Mouse (Mus musculus) neural tube, embryonic 12.5 days (tissue): ENCODE measurements around the gene Xrcc6. TPM values are rescaled to one million over a fixed set of nuclear protein-coding genes. Genes with fewer than 3 reads are reported as not detected.

Source experiments
- ATAC-seq: fragments of 200-750 bp; cut with Nextera tagmentation; 2 replicates; pipeline ENCODE4 v1.8.0; 2017; ENCODE audit warnings: low read depth, mild to moderate bottlenecking, moderate TSS enrichment, moderate library complexity; ENCODE audit not compliant: low FRiP score
- H3K27ac ChIP-seq: fragments of 300-500 bp; sonication (generic); 2 replicates; pipeline ENCODE4 v1.5.1; 2016
- H3K27me3 ChIP-seq: fragments of 300-500 bp; sonication (generic); replicated peaks from 2 replicates; pipeline ENCODE4 v1.6.1; 2016; ENCODE audit warnings: mild to moderate bottlenecking
- H3K36me3 ChIP-seq: fragments of 300-500 bp; sonication (generic); 2 replicates; pipeline ENCODE4 v1.6.1; 2016; ENCODE audit warnings: mild to moderate bottlenecking
- H3K4me1 ChIP-seq: fragments of 300-500 bp; sonication (generic); 2 replicates; pipeline ENCODE4 v1.6.1; 2016
- H3K4me2 ChIP-seq: fragments of 300-500 bp; sonication (generic); replicated peaks from 2 replicates; pipeline ENCODE4 v1.6.1; 2016; ENCODE audit warnings: mild to moderate bottlenecking
- H3K4me3 ChIP-seq: fragments of 300-500 bp; sonication (generic); 2 replicates; pipeline ENCODE4 v1.5.1; 2016
- H3K9ac ChIP-seq: fragments of 300-500 bp; sonication (generic); 2 replicates; pipeline ENCODE4 v1.6.1; 2016; ENCODE audit warnings: mild to moderate bottlenecking
- H3K9me3 ChIP-seq: fragments of 300-500 bp; sonication (generic); 2 replicates; pipeline ENCODE4 v1.6.1; 2016; ENCODE audit warnings: mild to moderate bottlenecking
- WGBS: fragments of 180-500 bp; shearing (Covaris S2); methylation state at CpG from one replicate; pipeline ENCODE4 v1.1.7; 2016; 5-methylcytosine and 5-hydroxymethylcytosine counted together
- polyA plus RNA-seq: library from polyadenylated mRNA; unstranded; fragments of >200 nt; fragmentation: Nextera tagmentation; extraction: Ambion mirVana; gene quantifications from 2 replicates; pipeline ENCODE4 v1.2.1, GENCODE M21; 2016

The Xrcc6 gene
- polyA plus RNA-seq, 1 experiment from 2014 or later: 52.6 TPM

- Histone ChIP-seq H3K4me3 (0 out of 2 replicates have a peak within 1 kb of the TSS, but pooled peaks have one; percentile 7), H3K36me3 (no peaks in the 10 kb centered on the region), H3K9me3 (no peaks in the 10 kb centered on the region), H3K4me1 (no peaks in the 10 kb centered on the region), H3K27ac (no peak within 1 kb of the TSS), H3K4me2 (peak within 1 kb of the TSS; percentile 49), H3K9ac (no peak within 1 kb of the TSS), H3K27me3 (peaks cover 35% of the 10 kb centered on the region)
- WGBS: 22% methylated on average over 40 of the region's 40 CpGs
- no peak for ATAC-seq
These were observed 82.3 kb downstream of the Xrcc6 start, which contains the start of gene Mei1 for GRCm38 (mm10) chr15:82069898-82070297. TSS of gene Mei1 (plus strand) at chr15:82069996.

GRCm38 (mm10) chr15:82071816-82072469 lies 84.3 kb downstream of the Xrcc6 start:
- Histone ChIP-seq H3K4me1 (no peaks in the 10 kb centered on the region), H3K4me2 (no peak overlapping the region), H3K9me3 (no peaks in the 10 kb centered on the region), H3K27ac (no peak overlapping the region), H3K27me3 (peaks cover 35% of the 10 kb centered on the region), H3K9ac (no peak overlapping the region), H3K4me3 (no peak overlapping the region), H3K36me3 (no peaks in the 10 kb centered on the region)
- WGBS: 92% methylated on average over 26 of the region's 26 CpGs
- no peak for ATAC-seq

DNA sequence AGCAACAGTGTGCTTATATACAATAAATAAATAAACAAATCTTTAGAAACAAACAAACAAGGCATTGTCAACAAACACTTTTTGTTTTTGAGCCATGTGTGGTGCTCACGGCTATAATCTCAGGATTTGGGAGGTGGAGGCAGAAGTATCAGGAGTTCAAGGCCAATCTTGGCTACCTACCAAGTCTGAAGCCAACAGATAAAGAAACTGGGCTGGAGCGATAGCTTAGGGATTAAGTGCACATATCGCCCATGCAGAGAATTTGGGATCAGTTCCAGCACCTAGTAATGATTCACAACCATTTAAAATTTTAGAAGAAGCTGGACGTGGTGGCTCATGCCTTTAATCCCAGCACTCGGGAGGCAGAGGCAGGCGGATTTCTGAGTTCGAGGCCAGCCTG lies 85.9 kb downstream of the Xrcc6 start:
- Histone ChIP-seq H3K27ac (no peak overlapping the region), H3K9me3 (no peaks in the 10 kb centered on the region), H3K36me3 (no peaks in the 10 kb centered on the region), H3K27me3 (peaks cover 32% of the 10 kb centered on the region), H3K9ac (no peak overlapping the region), H3K4me1 (no peaks in the 10 kb centered on the region), H3K4me3 (no peak overlapping the region), H3K4me2 (no peak overlapping the region)
- ATAC-seq: no peak
- WGBS: 91% methylated on average over 7 of the region's 7 CpGs

GRCm38 (mm10) chr15:82079883-82080282 lies 92.2 kb downstream of the Xrcc6 start:
- Histone ChIP-seq H3K4me2 (no peak overlapping the region), H3K27ac (no peak overlapping the region), H3K27me3 (no peaks in the 10 kb centered on the region), H3K4me3 (no peak overlapping the region), H3K4me1 (no peaks in the 10 kb centered on the region), H3K9ac (no peak overlapping the region), H3K9me3 (no peaks in the 10 kb centered on the region), H3K36me3 (no peaks in the 10 kb centered on the region)
- no peak for ATAC-seq
- 65% methylated on average over 10 of the region's 10 CpGs for WGBS

- no peaks in the 10 kb centered on the region for H3K36me3 ChIP-seq
- no peak for ATAC-seq
- H3K4me1 ChIP-seq: no peaks in the 10 kb centered on the region
- H3K27me3 ChIP-seq: no peaks in the 10 kb centered on the region
- WGBS: 31% methylated on average over 7 of the region's 7 CpGs
- no peaks in the 10 kb centered on the region for H3K9me3 ChIP-seq
- H3K9ac ChIP-seq: no peak overlapping the region
- H3K4me3 ChIP-seq: no peak overlapping the region
- H3K27ac ChIP-seq: no peak overlapping the region
- no peak overlapping the region for H3K4me2 ChIP-seq
These were observed 93.5 kb downstream of the Xrcc6 start for GRCm38 (mm10) chr15:82081161-82081560.

GRCm38 (mm10) chr15:82085606-82086005 lies 98.0 kb downstream of the Xrcc6 start:
- Histone ChIP-seq H3K9me3 (no peaks in the 10 kb centered on the region), H3K27me3 (no peaks in the 10 kb centered on the region), H3K9ac (no peak overlapping the region), H3K27ac (no peak overlapping the region), H3K4me2 (no peak overlapping the region), H3K4me3 (no peak overlapping the region), H3K4me1 (no peaks in the 10 kb centered on the region), H3K36me3 (no peaks in the 10 kb centered on the region)
- no peak for ATAC-seq
- 91% methylated on average over 9 of the region's 9 CpGs for WGBS

DNA sequence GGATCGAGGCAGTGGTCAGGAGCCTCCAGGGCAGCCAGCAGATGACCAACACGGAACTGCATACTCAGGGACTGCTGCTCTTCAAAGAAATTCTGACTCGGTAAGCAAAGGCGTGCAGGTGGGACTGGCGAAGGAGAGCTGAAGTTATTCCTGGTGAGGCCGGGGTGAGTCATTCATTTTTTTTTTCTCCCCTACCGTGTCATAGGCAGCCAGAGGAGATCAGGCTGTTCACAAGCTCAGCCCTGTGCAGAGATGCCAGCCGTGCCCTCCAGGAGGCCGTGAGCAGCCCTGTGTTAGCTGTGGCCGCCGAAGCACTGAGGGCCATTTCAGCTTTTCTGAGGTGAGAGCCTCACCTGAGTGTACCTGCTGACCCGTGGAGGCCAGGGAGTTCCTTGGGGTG lies 98.5 kb downstream of the Xrcc6 start:
- H3K4me1 ChIP-seq: no peaks in the 10 kb centered on the region
- WGBS: 81% methylated on average over 12 of the region's 12 CpGs
- H3K4me3 ChIP-seq: no peak overlapping the region
- H3K27me3 ChIP-seq: no peaks in the 10 kb centered on the region
- no peak overlapping the region for H3K9ac ChIP-seq
- no peak for ATAC-seq
- H3K27ac ChIP-seq: no peak overlapping the region
- H3K4me2 ChIP-seq: no peak overlapping the region
- no peaks in the 10 kb centered on the region for H3K36me3 ChIP-seq
- no peaks in the 10 kb centered on the region for H3K9me3 ChIP-seq

GRCm38 (mm10) chr15:82087266-82087665 lies 99.6 kb downstream of the Xrcc6 start:
- H3K9me3 ChIP-seq: no peaks in the 10 kb centered on the region
- 14% methylated on average over 10 of the region's 10 CpGs for WGBS
- H3K9ac ChIP-seq: no peak overlapping the region
- no peaks in the 10 kb centered on the region for H3K27me3 ChIP-seq
- ATAC-seq: no peak
- H3K27ac ChIP-seq: no peak overlapping the region
- H3K36me3 ChIP-seq: no peaks in the 10 kb centered on the region
- no peaks in the 10 kb centered on the region for H3K4me1 ChIP-seq
- no peak overlapping the region for H3K4me3 ChIP-seq
- H3K4me2 ChIP-seq: no peak overlapping the region

Other genes with a start within 250 kb of the Xrcc6 start
- 40.3 and 48.3 TPM in 2 replicates for gene Zc3h7b, start 242.8 kb upstream of the Xrcc6 start, polyA plus RNA-seq
- gene Rangap1, start 242.3 kb upstream of the Xrcc6 start, polyA plus RNA-seq: 134 and 140 TPM in 2 replicates
- 23.2 and 24.9 TPM in 2 replicates for gene Tef, start 185.4 kb upstream of the Xrcc6 start, polyA plus RNA-seq
- gene Tob2, start 129.0 kb upstream of the Xrcc6 start, polyA plus RNA-seq: 21.6 and 21.7 TPM in 2 replicates
- 123 and 126 TPM in 2 replicates for gene Phf5a, start 115.9 kb upstream of the Xrcc6 start, polyA plus RNA-seq
- 213 TPM in 2 replicates for gene Aco2, start 115.5 kb upstream of the Xrcc6 start, polyA plus RNA-seq
- gene Polr3h, start 61.6 kb upstream of the Xrcc6 start, polyA plus RNA-seq: 61.8 and 73.1 TPM in 2 replicates
- gene Csdc2, start 51.1 kb upstream of the Xrcc6 start, polyA plus RNA-seq: 60.8 and 64.8 TPM in 2 replicates
- 40.1 and 42.0 TPM in 2 replicates for gene Pmm1, start 26.9 kb upstream of the Xrcc6 start, polyA plus RNA-seq
- gene 1700029P11Rik, start 7.3 kb upstream of the Xrcc6 start, polyA plus RNA-seq: not detected in 2 replicates
- gene Desi1, start 46.0 kb downstream of the Xrcc6 start, polyA plus RNA-seq: 42.9 and 48.5 TPM in 2 replicates
- gene Snu13, start 59.8 kb downstream of the Xrcc6 start, polyA plus RNA-seq: 188 and 193 TPM in 2 replicates
- 0.04 TPM in 1 of 2 replicates, not detected in the other for gene 4930407I10Rik, start 71.3 kb downstream of the Xrcc6 start, polyA plus RNA-seq
- 0.05 and 0.08 TPM in 2 replicates for gene Mei1, start 82.2 kb downstream of the Xrcc6 start, polyA plus RNA-seq
- gene Ccdc134, start 140.1 kb downstream of the Xrcc6 start, polyA plus RNA-seq: 17.8 and 20.3 TPM in 2 replicates
- 238 and 239 TPM in 2 replicates for gene Srebf2, start 159.3 kb downstream of the Xrcc6 start, polyA plus RNA-seq
- gene Shisa8, start 225.0 kb downstream of the Xrcc6 start, polyA plus RNA-seq: 0.29 and 0.46 TPM in 2 replicates
- 0.10 and 0.22 TPM in 2 replicates for gene Tnfrsf13c, start 236.5 kb downstream of the Xrcc6 start, polyA plus RNA-seq